Mouse (Mus musculus): ENCODE measurements around the gene Fanci.

Gene Fanci

DNA sequence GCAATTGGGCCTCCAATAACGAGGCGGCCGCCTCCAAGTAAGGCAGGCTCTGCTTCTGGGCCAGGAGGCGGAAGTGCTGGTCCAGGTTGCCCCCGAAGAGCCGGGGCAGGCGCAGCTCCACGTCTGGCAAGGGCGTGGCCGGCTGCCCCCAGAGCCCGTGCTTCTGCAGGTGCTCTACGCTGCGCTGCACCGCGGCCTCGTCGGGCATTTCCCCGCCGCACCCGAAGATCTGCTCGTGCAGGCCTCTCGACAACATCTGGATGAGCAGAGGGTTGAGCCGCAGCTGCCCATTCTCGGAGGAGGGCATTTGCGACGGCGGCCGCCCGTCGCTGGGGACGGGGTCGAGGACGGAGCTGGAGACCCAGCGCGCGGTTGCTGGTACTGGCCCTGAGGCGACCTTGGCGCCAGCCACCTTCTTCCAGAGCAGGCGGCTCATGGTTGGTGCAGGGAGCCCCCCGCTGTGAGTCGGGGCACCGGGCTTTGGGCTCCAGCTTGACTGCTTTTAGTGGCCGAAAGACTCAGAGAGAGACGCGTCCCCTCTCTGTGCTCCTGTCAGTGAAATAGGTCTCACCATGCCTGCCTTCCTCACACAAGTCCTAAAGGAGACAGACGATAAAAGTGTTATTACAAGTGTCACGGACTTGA is 73.2 kb downstream of the Fanci start:
- DNase-seq (ENCODE audit: low spot score), result no peak

DNA sequence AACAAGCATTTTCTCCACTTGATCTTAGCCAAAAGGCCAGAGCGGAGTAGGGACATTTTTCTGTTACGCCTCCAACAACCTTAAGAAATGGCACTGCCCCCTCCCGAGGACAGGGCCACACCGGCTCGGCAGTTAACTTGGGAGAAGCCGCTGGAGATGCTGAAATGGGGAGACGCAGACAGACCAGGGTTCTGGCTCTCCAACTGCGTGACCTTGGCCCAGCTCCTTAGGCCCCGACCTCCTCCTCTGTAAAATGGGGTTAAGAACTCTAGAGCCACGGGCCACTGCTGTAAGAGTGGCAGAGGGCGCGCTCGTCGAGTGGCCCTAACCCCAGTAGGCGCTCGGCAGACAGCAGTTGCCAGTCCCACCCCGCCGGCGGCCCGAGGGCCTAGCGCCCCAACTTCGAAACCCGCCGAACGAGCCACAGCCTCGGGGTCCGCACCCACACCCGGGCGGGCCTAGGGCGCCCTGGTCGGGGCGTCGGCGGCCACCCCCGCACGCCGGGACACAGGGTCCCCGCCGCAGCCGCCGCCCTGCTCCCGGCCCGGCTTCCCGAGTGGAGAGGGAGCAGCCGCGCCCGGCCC is 73.8 kb downstream of the Fanci start:
- DNase-seq (ENCODE audit: low spot score), result peak; percentile 41

DNA sequence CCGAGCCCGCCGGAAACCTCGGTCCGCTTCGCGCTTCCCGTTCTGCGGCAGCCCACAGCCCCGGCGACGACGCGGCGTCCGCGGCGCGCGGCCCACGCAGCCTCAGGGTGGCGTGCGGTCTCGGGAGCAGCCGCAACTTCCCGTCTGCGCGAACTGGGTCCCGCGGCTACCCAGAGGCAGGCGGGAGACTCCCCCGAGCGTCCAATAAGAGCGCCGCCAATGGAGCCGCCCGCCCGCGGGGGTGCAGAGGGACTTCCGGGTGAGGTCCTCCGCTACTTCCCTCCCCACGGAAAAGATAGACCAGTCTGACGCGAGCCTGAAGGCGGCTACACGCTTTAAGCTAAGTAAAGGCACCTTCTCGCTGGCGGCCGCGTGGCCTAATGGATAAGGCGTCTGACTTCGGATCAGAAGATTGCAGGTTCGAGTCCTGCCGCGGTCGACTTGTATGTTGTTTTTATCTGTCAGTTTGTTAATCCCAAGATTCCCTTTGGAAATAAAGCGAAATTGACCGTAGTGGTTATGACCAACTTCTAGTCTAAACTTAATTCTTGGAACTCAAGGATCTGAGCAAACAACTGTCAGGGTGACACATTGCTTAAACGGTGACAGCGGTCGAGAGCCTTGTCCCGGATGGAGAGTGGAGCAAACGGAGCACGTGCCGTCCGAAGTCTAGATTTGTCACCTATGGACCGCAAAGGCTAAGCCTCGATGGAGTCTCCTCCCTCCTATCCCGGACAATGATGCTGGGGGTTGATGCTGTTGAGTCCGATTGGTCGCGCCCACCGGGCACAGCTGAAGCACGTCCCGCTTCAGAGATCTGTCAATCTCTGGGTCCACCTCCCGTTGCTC is 74.5 kb downstream of the Fanci start, which contains the start of gene Polg:
Gene Polg, minus strand, starts transcription at position 310 of the 849 bp plus-strand sequence.
- DNase-seq (ENCODE audit: low spot score), result peak; percentile 99

DNA sequence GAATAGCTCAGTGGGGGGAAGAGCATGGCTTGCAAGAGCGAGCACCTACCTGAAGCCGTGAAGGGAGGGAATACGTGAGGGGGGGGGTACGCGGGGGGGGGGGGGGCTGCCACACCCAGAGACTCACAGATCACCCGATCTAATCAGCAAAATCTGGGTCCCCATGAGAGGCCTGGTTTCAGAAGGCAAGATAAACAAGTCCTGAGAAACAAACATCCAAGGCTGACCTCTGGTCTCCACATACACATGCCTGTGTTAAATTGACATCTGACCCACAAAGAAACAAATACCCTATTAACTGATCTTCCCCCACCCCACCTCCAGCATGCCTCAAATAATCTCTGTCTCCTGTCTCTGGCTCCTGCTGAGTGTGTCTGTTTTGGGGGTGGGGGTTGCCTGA is 76.2 kb downstream of the Fanci start:
- DNase-seq (ENCODE audit: low spot score), result no peak

DNA sequence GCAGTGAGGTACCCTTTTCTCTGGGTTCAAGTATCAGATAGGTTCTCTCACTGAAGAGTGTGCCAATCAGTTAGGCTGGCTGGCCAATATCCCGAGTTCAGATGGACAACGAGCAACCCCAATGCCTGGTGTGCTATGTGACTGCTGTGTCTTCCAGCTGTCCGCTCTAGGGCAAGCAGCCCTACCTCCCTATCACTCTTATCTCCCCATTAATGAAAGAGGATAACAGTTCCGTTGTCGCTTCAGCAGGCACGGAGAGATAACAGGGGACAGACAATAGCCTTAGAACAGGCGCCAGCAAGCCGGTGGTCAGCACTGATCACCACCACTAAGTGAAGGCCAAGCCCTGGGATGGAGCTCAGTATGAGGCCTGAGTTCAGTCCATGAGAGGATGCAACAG is 77.3 kb downstream of the Fanci start:
- DNase-seq (ENCODE audit: low spot score), result no peak

DNA sequence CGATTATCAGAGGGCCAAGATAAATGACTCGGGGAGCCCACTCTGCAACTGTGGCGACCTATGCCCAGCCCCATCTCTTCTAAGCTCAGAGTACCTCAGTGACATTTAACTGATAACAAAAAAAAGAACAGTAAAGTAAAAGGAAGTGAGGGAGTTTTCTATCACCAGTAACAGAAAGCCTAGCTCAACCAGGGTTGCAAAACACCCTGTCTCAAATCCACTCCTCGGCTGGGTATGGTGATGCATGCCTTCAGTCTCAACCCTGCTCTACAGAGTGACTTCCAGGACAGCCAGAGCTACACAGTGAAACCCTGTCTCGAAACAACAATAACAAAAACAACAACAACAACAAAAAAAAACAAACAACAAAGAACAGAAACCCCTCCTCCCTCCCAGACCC is 78.0 kb downstream of the Fanci start:
- no peak for DNase-seq (ENCODE audit: low spot score)

DNA sequence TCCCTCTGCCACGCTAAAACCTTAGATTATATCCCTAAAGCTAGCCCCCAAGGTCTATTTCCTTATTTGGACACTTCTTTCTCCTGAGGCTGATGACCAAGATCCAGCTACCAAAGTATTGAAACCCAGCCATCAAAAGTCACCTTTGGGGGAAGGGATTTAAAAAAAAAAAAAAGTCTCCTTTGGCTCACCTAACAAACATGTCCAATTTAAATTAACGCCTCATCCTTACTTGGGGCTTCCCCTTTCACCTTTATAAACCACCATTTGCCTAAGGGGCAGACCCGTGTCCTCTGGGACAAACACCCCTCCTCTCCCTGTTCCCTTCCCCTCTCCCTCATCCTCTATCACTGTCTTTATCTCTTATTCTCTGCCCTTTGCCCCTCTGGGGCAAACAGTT is 79.0 kb downstream of the Fanci start:
- no peak for DNase-seq (ENCODE audit: low spot score)

DNA sequence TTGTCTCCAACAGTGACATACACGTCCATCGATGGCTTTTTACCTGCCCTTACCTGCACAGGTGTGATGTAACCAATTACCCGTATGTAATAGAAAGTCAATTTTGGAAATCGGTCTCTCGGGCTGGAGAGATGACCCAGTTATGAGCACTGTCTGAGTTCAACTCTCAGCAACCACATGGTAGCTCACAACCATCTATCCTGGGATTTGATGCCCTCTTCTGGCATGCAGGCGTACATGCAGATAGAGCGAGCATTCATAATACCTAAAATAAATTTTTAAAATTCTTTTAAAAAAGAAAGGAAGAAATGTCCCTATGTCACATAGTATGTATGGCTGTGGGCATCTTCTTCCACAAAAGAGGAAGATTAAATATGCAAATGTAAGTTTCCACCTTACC is 79.7 kb downstream of the Fanci start:
- no peak for DNase-seq (ENCODE audit: low spot score)

DNA sequence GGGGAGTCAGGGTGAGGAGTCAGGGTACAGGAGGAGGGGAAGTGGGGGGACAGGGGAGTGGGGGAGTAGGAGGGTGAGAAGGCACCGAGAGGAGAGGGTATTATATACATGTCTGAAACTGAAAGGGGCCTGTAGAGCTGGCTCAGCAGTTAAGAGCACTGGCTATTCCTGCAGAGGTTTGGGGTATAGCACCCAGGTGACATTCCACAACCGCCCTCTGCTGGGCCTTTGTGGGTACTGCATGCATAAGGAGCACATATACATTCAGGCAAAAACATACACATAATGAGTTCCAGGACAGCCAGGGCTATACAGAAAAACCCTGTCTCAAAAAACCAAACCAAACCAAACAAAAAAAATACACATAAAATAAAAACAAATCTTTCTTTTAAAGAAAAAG is 81.1 kb downstream of the Fanci start:
- no peak for DNase-seq (ENCODE audit: low spot score)

DNA sequence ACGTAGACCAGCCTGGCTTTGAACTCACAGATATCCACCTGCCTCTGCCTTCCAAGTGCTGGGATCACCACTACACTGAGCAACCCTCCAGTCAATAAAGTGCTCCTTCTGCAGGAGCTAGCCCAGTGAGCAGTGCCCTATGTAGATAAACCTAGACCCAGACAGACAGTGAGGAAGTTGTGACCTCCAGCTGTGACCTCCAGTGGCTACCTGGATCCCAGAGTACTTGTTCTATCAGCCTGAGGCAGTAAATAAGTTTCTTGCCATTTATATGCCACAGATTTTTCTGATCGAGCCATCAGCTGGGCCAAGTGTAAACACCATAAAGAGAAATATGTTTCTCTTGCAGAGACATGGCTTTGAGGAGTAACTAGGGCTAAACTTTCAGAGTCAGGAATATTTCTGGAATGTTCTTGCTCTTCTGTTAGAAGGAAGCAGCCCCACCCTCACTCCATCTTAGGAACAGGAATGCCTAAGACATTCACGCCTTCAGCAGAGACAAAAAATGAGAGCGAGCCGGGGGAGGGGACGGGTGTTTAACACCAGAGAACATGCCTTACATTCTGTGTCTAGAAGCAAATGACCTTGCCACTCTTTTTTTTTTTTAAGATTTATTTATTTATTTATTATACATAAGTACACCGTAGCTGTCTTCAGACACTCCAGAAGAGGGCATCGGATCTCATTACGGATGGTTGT is 81.9 kb downstream of the Fanci start:
- peak; percentile 25 for DNase-seq (ENCODE audit: low spot score)

DNA sequence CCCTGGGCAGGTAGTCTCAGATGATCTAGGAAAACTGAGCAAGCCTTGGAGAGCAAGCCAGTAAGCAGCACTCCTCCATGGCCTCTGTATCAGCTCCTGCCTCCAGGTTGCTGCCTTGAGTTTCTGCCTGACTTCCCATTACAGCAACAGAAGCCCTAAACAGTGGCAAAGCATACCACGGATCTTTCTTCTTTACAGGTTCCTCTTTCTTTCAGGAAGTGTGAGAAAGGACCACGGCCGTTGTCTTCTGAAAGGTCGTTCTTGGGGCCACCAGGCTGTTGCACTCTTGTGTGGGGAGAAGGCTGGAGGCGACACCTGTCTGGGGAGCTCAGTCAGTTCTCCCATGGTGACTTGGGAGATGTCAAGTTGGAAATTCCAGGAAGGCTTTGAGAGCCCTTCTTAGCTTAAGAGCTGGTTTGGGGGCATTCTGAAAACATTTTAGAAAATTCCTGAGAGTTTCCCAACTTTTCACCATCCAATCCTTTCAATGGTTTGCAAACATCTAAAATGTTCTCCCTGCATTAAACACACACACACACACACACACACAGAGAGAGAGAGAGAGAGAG is 83.2 kb downstream of the Fanci start:
- DNase-seq (ENCODE audit: low spot score), result no peak

DNA sequence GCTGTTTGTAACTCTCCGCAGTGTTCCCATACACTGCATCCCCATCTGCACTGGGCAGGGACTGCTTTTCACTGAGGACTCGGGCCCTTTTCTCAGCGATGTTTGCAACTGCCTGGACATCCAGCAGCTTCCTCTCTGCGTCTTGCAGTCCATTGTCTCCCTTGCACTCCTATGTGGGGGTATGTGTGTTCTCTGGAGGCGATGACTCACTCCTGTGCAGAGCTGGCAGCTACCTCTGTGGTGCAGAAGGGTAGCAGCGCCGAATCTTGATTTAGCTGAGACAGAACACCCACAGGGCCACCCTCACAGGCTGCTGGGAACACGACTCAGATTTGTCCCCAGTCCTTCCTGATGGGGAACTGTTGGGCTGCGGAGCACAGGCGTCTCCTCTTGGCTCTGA is 94.8 kb downstream of the Fanci start:
- DNase-seq (ENCODE audit: low spot score), result no peak

DNA sequence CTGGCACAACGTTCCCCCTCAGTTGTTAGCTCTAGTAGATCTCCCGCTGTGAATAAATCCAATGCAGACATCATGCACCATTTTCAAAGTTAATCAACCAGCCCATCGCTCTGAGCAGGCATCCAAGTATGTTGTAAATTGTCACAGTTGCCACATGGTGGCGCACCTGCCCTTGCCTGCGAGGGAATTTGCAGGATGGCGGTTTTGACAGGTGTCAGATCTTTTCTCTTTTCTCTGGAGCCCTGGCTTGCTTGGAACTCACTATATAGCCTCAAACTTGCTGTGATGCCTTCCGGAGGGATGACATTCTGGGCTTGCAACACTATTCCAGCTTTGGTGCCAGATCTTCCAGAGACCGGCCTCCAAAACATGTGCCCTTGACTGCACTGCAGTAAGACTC is 102.2 kb downstream of the Fanci start:
- DNase-seq (ENCODE audit: low spot score), result peak; percentile 17

DNA sequence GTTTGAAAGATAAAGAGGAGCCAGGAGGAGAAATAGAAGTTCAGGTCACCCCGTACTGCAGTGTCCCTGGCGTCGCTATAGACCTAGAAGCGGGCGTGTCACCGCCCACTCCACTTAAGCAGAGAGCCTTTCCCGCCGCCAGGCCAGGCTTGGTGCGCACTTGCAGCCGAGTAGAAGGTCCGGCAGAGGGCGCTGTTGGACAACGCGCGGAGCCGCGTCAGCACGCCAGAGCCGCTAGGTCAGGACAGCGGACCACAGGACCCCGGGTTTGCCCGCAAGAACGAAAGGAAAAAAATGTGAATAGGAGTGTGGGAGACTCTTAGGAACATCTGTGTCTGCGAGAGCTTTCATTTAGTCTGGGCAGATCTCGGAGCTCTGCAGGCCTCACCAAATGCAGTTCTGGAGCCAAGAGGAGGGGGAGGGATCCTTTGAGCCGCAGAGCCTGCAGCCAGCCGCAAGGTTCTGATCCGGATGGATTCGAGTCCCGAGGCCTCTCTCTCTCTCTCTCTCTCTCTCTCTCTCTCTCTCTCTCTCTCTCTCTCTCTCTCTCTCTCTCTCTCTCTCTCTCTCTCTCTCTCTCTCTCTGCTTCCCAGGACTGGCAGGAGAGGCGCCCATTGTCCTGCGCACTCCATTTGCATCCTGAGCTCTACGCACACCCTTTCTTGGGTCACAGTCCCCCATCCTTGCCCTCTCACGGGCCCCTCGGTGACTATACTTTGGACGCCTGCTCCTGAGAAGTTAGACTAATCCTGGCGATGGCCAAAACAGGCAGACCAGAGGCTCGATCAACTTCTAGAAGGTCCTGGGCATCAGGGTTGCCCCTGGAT is 104.5 kb downstream of the Fanci start:
- peak; percentile 84 for DNase-seq (ENCODE audit: low spot score)

DNA sequence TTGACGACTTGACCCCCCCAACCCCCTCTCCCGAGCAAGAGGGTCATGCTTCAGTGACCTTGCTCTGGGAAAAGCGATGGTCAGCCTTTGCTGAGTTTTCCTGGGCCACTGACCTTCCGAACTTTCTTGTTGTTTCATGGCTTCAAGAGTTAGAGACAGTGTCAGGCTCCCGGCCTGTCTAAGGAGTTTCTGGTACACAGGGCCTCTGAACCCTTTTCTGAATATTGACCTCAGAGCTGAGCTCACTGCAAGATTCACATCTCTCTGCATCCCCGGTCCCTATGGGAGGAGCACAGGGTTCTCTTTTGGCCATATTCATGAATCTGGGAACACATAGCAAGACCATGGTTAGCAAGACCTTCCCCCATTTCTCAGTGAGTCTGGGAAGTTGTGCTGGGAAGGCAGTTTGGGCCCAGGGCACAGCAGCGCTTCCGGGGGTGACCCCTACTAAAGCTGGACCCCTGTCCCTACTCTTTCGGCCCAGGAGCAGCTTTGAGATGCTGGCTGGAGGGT is 105.1 kb downstream of the Fanci start:
- DNase-seq (ENCODE audit: low spot score), result no peak

DNA sequence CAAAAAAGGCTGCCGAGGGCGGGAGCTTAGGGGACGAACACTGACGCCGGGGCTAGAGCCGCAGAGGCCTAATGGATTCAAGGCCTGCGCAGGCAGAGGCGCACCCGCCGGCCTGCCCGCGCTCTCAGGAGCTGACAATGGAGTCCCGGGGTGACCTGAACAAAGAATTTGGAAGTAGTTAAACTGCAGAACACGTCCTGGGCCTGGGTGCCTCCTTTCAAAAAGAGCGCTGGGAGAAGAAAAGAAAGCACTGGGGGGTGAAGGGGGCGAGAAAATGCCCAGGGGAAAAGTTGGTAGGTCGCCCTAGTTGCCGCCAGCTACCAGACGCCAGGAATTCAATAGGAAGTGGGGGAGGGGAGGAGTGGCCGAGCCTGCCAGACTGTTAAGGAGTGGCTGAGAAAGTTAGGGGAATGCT is 106.0 kb downstream of the Fanci start:
- DNase-seq (ENCODE audit: low spot score), result no peak

DNA sequence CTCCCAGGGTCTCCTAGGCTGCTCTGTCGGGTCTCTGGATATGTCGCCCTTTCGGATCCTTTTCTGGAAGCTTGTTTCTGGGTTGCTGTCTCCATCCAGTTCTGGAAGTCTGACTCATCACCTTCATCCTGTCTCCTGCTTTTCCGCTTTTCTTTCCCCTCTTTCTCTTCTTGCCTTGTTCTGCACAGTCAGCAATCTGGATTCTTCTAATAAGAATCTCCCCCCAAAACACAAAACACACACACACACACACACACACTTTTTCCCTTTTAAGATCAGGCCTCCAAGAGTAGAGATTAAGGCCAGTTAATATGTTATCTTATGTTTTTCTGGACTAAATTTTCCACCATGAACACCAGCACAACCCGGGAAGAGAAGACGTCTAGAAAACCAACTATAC is 106.6 kb downstream of the Fanci start:
- DNase-seq (ENCODE audit: low spot score), result no peak

DNA sequence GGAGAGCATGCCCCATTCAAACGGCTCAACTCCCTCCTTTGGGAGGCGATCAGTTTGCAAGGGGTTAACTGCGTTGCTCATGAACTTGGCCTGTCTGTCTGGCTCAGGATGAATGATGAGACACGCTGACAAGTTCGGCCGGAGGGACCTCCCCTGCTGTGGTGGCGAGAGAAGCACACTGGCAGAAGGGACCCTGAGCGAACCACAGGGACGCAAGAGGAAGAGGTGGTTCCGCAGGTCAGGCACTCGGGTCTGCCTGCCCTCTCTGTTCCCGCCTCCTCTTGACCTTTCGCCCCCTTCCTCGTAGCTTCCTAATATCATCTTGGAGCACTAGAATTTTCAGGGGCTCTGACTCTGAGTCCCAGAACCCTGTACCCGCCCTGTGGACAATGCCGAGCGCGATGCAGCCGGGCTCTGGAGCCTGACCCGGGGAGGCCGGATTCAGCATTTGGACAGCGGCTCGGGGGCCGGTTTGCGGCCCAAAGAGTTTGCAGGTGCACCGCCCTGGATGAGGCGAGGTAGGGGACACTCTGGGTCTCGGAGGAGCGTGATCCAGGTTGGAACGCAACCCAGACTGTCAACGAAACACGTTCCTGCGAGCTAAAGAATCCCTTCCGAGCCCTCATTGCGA is 107.4 kb downstream of the Fanci start:
- DNase-seq (ENCODE audit: low spot score), result peak; percentile 13
